Mouse (Mus musculus): ENCODE measurements around the gene Ntmt1.

GRCm38 (mm10) chr2:30865426-30865825 lies 57.8 kb downstream of the Ntmt1 start:
- TF ChIP-seq POLR2A (IDR thresholded peaks at IDR 0.05; ENCODE audit: insufficient read length, low read depth) = no peak
- no peak for TF ChIP-seq MAX (IDR thresholded peaks at IDR 0.05; ENCODE audit: low read depth)
- TF ChIP-seq E2F4 (IDR thresholded peaks at IDR 0.05; ENCODE audit: insufficient read depth) = no peak
- no peak for TF ChIP-seq SRF (IDR thresholded peaks at IDR 0.05; ENCODE audit: control insufficient read depth, insufficient read length, low read depth)
- no peak for TF ChIP-seq POLR2AphosphoS2 (IDR thresholded peaks at IDR 0.05; ENCODE audit: insufficient read length, low read depth)
- TF ChIP-seq MYOD1 (IDR thresholded peaks at IDR 0.05; ENCODE audit: control insufficient read depth in 1 of 3, insufficient read length in 2 of 3, low read depth in 2 of 3) = no peak
- TF ChIP-seq TCF12 (IDR thresholded peaks at IDR 0.05; ENCODE audit: insufficient read depth, poor library complexity, severe bottlenecking) = no peak
- TF ChIP-seq USF1 (IDR thresholded peaks at IDR 0.05; ENCODE audit: low read depth) = no peak
